Comparison of ENCODE assay signal across 10 mouse cellular contexts in the genomic region with DNA sequence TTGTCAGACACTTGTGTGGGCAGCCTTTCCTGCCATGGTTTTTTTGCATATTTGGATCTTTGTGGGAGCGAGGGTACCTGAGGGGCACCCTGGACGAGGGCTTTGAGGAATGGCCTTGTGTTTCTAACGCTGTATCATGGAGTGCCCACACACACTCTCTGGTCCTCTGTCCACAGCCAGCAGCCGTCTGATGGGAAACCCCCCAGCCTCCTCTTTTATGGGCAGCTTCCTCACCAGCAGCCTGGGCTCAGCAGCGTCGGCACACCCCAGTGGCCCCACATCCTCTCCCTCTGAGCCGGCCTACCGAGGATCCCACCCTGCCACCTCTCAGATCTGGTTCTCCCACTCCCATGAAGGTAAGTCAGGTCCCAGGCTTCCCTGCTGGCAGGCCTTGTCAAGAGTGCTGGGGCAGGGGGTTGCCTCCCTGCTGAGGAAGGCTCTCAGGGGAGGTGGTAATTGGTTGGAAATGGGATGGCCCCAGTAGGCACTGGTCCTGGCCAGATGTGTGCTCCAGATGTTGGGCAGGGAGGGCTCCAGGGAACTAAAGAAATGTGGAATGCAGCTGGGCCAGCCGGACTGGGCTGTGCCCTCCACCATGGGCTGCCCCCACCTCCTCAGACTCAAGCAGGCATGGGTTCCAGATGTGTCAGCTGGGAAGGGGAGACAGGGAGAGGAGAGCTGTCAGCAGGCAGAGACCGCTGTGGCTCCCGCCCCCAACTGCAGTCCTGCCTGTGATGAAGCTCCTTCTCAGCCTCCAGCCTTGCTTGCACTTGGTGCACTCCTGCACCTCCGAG. TPM values are rescaled to one million over a fixed set of nuclear protein-coding genes. Genes with fewer than 3 reads are reported as not detected.
DNase-seq lines count a peak whose midpoint lies in the region; ATAC-seq lines count a peak whose summit lies in the region.
"Had no signal": no experiment of that assay in that cellular context is flagged by ENCODE, and none has a peak within 500 bp of the region (broad histone marks: within the 10 kb centered on the region; RNA-seq: fewer than 3 reads in every experiment).

No protein-coding gene starts in this region.

- H3K27ac ChIP-seq in heart, embryonic 11.5 days (ENCODE audit: low read depth, low read length) = no peak overlapping the region
- H3K27ac ChIP-seq in midbrain, embryonic 13.5 days = 0 out of 2 replicates have a peak overlapping the region, but pooled peaks have one; percentile 32
- H3K27ac ChIP-seq in midbrain, embryonic 16.5 days (ENCODE audit: low read length) = no peak overlapping the region
- no peak overlapping the region; the same call in 1 of the 2 replicates for H3K27ac ChIP-seq in neural tube, embryonic 15.5 days (replicated peaks)

- no peak overlapping the region for H3K9ac ChIP-seq in heart, embryonic 11.5 days (ENCODE audit: low read depth, low read length)
- H3K9ac ChIP-seq in midbrain, embryonic 13.5 days (replicated peaks) = no peak overlapping the region; the same call in 1 of the 2 replicates
- no peak overlapping the region for H3K9ac ChIP-seq in midbrain, embryonic 16.5 days (ENCODE audit: low read depth, low read length)
- H3K9ac ChIP-seq in neural tube, embryonic 15.5 days (replicated peaks) = peak overlapping the region; percentile 2; the same call in 1 of the 2 replicates

- peaks cover 61% of the 10 kb centered on the region for H3K4me1 ChIP-seq in heart, embryonic 11.5 days (ENCODE audit: control insufficient read depth, insufficient read depth, low read length)
- peaks cover 100% of the 10 kb centered on the region for H3K4me1 ChIP-seq in midbrain, embryonic 13.5 days (replicated peaks)
- peaks cover 73% of the 10 kb centered on the region for H3K4me1 ChIP-seq in midbrain, embryonic 16.5 days (ENCODE audit: control insufficient read depth, insufficient read depth, low read length)
- H3K4me1 ChIP-seq in neural tube, embryonic 15.5 days = peaks cover 95% of the 10 kb centered on the region

- DNase-seq in heart, adult 11 months = peak; percentile 91
- DNase-seq in forelimb bud, embryonic 11.5 days (ENCODE audit: low read depth, low spot score) = peak; percentile 85
- DNase-seq in layer of hippocampus, adult 18-20 months (ENCODE audit: low spot score in 2 of 2) = no peak
- DNase-seq in layer of hippocampus, adult 11-12 months (ENCODE audit: low spot score) = no peak
- DNase-seq: right cerebral cortex, postnatal 25 days had no signal

- no peaks in the 10 kb centered on the region for H3K27me3 ChIP-seq in heart, embryonic 11.5 days (ENCODE audit: control insufficient read depth, insufficient read depth, low read length)
- no peaks in the 10 kb centered on the region for H3K27me3 ChIP-seq in midbrain, embryonic 13.5 days
- H3K27me3 ChIP-seq in midbrain, embryonic 16.5 days (ENCODE audit: control insufficient read depth, insufficient read depth, low read depth, low read length) = no peaks in the 10 kb centered on the region
- H3K27me3 ChIP-seq in neural tube, embryonic 15.5 days (replicated peaks) = no peaks in the 10 kb centered on the region

- H3K4me3 ChIP-seq in heart, embryonic 11.5 days (ENCODE audit: low read depth, low read length) = no peak overlapping the region
- H3K4me3 ChIP-seq in midbrain, embryonic 13.5 days (replicated peaks) = no peak overlapping the region
- H3K4me3 ChIP-seq in midbrain, embryonic 16.5 days (ENCODE audit: low read depth, low read length) = no peak overlapping the region
- H3K4me3 ChIP-seq in neural tube, embryonic 15.5 days (replicated peaks) = no peak overlapping the region

- no peak for ATAC-seq in heart, embryonic 11.5 days (replicated peaks; ENCODE audit: insufficient number of reproducible peaks, low FRiP score, low TSS enrichment)
- ATAC-seq in midbrain, embryonic 13.5 days = no peak
- ATAC-seq in midbrain, embryonic 16.5 days = no peak
- no peak for ATAC-seq in neural tube, embryonic 15.5 days (ENCODE audit: low FRiP score)
- ATAC-seq: CD4-positive, CD25-positive, alpha-beta regulatory T cell, adult 4 months had no signal

- WGBS in heart, embryonic 11.5 days (ENCODE audit: insufficient replicate concordance) = 45% methylated on average over 12 of the region's 12 CpGs
- WGBS in midbrain, embryonic 13.5 days = 73% methylated on average over 12 of the region's 12 CpGs
- 58% methylated on average over 12 of the region's 12 CpGs for WGBS in midbrain, embryonic 16.5 days
- WGBS in neural tube, embryonic 15.5 days = 56% methylated on average over 12 of the region's 12 CpGs

- H3K4me2 ChIP-seq in heart, embryonic 11.5 days = no peak overlapping the region
- H3K4me2 ChIP-seq in midbrain, embryonic 13.5 days (replicated peaks) = no peak overlapping the region
- no peak overlapping the region for H3K4me2 ChIP-seq in midbrain, embryonic 16.5 days (ENCODE audit: low read length)
- 0 out of 2 replicates have a peak overlapping the region, but pooled peaks have one; percentile 3 for H3K4me2 ChIP-seq in neural tube, embryonic 15.5 days

- no peaks in the 10 kb centered on the region for H3K9me3 ChIP-seq in heart, embryonic 11.5 days (replicated peaks; ENCODE audit: control insufficient read depth, low read length)
- H3K9me3 ChIP-seq in midbrain, embryonic 13.5 days = no peaks in the 10 kb centered on the region
- H3K9me3 ChIP-seq in midbrain, embryonic 16.5 days (replicated peaks; ENCODE audit: control insufficient read depth, low read length, poor library complexity, severe bottlenecking) = no peaks in the 10 kb centered on the region
- H3K9me3 ChIP-seq in neural tube, embryonic 15.5 days (replicated peaks) = no peaks in the 10 kb centered on the region

- H3K36me3 ChIP-seq in heart, embryonic 11.5 days (ENCODE audit: control insufficient read depth, insufficient read depth, low read length) = 0 out of 2 replicates have a peak, but pooled peaks cover 3% of the 10 kb centered on the region
- H3K36me3 ChIP-seq in midbrain, embryonic 13.5 days = peaks cover 20% of the 10 kb centered on the region
- no peaks in the 10 kb centered on the region for H3K36me3 ChIP-seq in midbrain, embryonic 16.5 days (ENCODE audit: control insufficient read depth, insufficient read depth, low read length)
- H3K36me3 ChIP-seq in neural tube, embryonic 15.5 days = no peaks in the 10 kb centered on the region

RNA-seq across cellular contexts. Expression of a gene that starts 26.3 kb away (rescaled TPM):
- 7.0 and 9.1 TPM in 2 replicates for polyA plus RNA-seq in heart, embryonic 11.5 days (2014; fragmentation: Nextera tagmentation; extraction: Ambion mirVana)
- polyA plus RNA-seq in midbrain, embryonic 13.5 days (2015; fragmentation: Nextera tagmentation; extraction: Ambion mirVana) = 17.4 and 19.5 TPM in 2 replicates
- 9.7 and 13.7 TPM in 2 replicates for polyA plus RNA-seq in midbrain, embryonic 16.5 days (2015; fragmentation: Nextera tagmentation; extraction: Ambion mirVana)
- polyA plus RNA-seq in neural tube, embryonic 15.5 days (2015; fragmentation: Nextera tagmentation; extraction: Ambion mirVana) = 8.7 and 10.4 TPM in 2 replicates
- total RNA-seq in layer of hippocampus, adult 18-20 months (2021) = 10 to 100 TPM; 17.6 to 19.0 TPM
- polyA plus RNA-seq: CD4-positive, CD25-positive, alpha-beta regulatory T cell, adult 4 months had no signal

Comparison
In these comparisons a context has a peak if more than half of its experiments do, and no peak if none do; other contexts are left out.
1. DNase-seq: peak in heart, adult 11 months (single experiment) and forelimb bud, embryonic 11.5 days (single experiment); none in layer of hippocampus, adult 18-20 months (0 of 2) and layer of hippocampus, adult 11-12 months (single experiment).